Mouse (Mus musculus) hindbrain, embryonic 14.5 days (tissue): ENCODE data around the gene Slc39a2. TPM values are rescaled to one million over a fixed set of nuclear protein-coding genes. Genes with fewer than 3 reads are reported as not detected.
"Not testable (repeated sequence)": the region's sequence is repeated elsewhere in the genome, so short reads cannot be mapped to it uniquely, and the experiment has no call there.

Experiments
- ATAC-seq: fragments of 200-750 bp; cut with Nextera tagmentation; 2 replicates; pipeline ENCODE4 v1.8.0; 2017; ENCODE audit warnings: moderate number of reproducible peaks, mild to moderate bottlenecking, moderate TSS enrichment, moderate library complexity; ENCODE audit not compliant: low FRiP score
- DNase-seq: peaks from one replicate; pipeline ENCODE4 v3.0.0-alpha.2; 2015; ENCODE audit warnings: low spot score
- H3K27ac ChIP-seq: fragments of 300-500 bp; sonication (generic); 2 replicates; pipeline ENCODE4 v1.5.1; 2014; ENCODE audit warnings: mild to moderate bottlenecking, moderate library complexity
- H3K27me3 ChIP-seq: fragments of 300-500 bp; sonication (generic); 2 replicates; pipeline ENCODE4 v1.6.1; 2014; ENCODE audit warnings: mild to moderate bottlenecking, low read length, mixed read lengths; ENCODE audit not compliant: control insufficient read depth, insufficient read depth
- H3K36me3 ChIP-seq: fragments of 300-500 bp; sonication (generic); replicated peaks from 2 replicates; pipeline ENCODE4 v1.6.1; 2014; ENCODE audit not compliant: control insufficient read depth, insufficient read depth
- H3K4me1 ChIP-seq: fragments of 300-500 bp; sonication (generic); replicated peaks from 2 replicates; pipeline ENCODE4 v1.6.1; 2014; ENCODE audit warnings: antibody characterized with exemption, low read length, mixed read lengths; ENCODE audit not compliant: control insufficient read depth, insufficient read depth
- H3K4me2 ChIP-seq: fragments of 300-500 bp; sonication (generic); replicated peaks from 2 replicates; pipeline ENCODE4 v1.6.1; 2014; ENCODE audit warnings: mild to moderate bottlenecking, moderate library complexity
- H3K4me3 ChIP-seq: fragments of 300-500 bp; sonication (generic); replicated peaks from 2 replicates; pipeline ENCODE4 v1.5.1; 2014; ENCODE audit warnings: mild to moderate bottlenecking, low read length
- H3K9ac ChIP-seq: fragments of 300-500 bp; sonication (generic); 2 replicates; pipeline ENCODE4 v1.6.1; 2014
- H3K9me3 ChIP-seq: fragments of 300-500 bp; sonication (generic); 2 replicates; pipeline ENCODE4 v1.6.1; 2016; ENCODE audit warnings: low read length; ENCODE audit not compliant: control insufficient read depth
- WGBS: fragments of 180-500 bp; shearing (Covaris S2); extraction: QIAGEN DNeasy Blood & Tissue Kit; methylation state at CpG from one replicate; pipeline ENCODE4 v1.1.7; 2014; 5-methylcytosine and 5-hydroxymethylcytosine counted together
- polyA plus RNA-seq: library from polyadenylated mRNA; unstranded; fragments of >200 nt; fragmentation: Nextera tagmentation; extraction: Ambion mirVana; gene quantifications from 2 replicates; pipeline ENCODE4 v1.2.1, GENCODE M21; 2014

Slc39a2 gene
- polyA plus RNA-seq = 0.95 and 1.5 TPM in 2 replicates

DNA sequence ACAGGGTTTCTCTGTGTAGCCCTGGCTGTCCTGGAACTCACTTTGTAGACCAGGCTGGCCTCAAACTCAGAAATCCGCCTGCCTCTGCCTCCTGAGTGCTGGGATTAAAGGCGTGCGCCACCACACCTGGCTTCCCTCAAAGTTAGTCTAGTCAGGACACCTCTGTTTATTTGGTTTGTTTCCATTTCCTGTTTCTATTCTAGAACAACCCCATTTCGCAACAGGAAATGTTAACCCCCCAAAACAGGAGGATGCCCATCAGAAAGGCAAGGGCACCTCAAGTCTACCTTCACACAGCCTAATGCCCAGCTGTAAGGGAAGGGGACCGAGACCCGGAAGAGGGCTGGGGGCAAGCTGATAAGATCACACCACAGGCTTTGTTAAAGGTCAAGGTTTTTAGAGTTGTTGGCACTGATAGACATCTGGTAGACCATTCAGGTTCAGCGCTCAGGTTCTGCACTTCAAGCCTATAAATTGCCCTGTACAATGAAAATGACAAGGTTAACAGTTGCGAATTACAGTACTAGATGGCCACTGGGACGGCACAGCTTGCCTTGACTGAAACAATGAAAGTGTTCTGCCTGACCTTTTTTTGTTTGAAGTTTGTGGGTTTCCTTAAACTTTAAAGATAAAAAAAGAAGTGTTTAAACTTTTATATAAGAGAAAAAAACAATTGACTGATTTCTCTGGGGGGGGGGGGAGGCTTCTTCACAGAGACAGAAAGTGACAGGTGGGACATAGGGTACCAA, at the start of gene Slc39a2:
TSS of gene Slc39a2 (plus strand) at position 699 of the 749 bp plus-strand sequence.
- no peaks in the 10 kb centered on the region for H3K4me1 ChIP-seq
- no peak within 1 kb of the TSS for H3K9ac ChIP-seq
- no peaks in the 10 kb centered on the region for H3K27me3 ChIP-seq
- 93% methylated on average over 9 of the region's 9 CpGs for WGBS
- ATAC-seq = no peak
- H3K27ac ChIP-seq = no peak within 1 kb of the TSS
- H3K9me3 ChIP-seq = no peaks in the 10 kb centered on the region
- H3K4me3 ChIP-seq = no peak within 1 kb of the TSS
- DNase-seq = no peak
- H3K36me3 ChIP-seq = peaks cover 88% of the 10 kb centered on the region
- no peak within 1 kb of the TSS for H3K4me2 ChIP-seq

DNA sequence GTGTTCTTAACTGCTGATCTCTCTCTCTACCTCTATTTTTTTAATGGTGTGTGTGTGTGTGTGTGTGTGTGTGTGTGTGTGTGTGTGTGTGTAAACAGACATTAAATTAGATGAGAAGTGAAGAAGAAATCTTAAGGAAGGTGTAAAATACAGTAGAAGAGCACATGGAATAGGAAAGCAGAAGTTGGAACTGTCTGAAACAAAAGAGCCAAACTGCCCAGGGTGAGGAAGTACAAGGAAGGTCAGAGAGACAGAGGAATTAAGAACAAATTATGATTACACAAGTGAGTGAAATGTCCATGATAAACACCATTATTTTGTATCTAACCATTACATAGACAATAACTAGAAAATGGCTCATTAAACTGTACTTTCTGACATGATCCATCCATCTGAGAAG, 48.8 kb upstream of the Slc39a2 start:
- no peak for DNase-seq
- Histone ChIP-seq H3K9ac (no peak overlapping the region), H3K27me3 (no peaks in the 10 kb centered on the region), H3K4me1 (no peaks in the 10 kb centered on the region), H3K4me2 (no peak overlapping the region), H3K36me3 (no peaks in the 10 kb centered on the region), H3K4me3 (no peak overlapping the region), H3K9me3 (no peaks in the 10 kb centered on the region), H3K27ac (no peak overlapping the region)
- ATAC-seq = no peak

DNA sequence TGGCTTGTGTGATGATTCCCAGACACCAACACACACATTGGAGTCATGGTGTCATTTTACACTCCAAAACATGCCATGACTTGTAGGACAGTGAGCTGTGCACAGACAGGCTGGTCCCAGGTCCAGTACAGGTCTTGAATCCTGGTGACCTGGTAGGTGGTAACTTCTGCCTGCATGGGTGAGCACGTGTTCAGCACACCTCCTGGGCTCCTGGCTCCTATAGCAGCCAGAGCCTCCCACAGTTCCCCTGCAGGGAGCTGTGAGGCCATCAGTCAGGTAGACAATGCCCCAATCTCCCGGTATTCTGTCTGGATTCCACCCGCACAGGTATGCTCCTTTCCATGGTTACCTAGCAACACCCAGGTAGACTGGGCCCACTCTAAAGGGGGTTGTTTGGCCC, 46.1 kb upstream of the Slc39a2 start:
- Histone ChIP-seq H3K27ac (no peak overlapping the region), H3K4me3 (no peak overlapping the region), H3K4me1 (no peaks in the 10 kb centered on the region), H3K4me2 (no peak overlapping the region), H3K36me3 (no peaks in the 10 kb centered on the region), H3K9me3 (no peaks in the 10 kb centered on the region), H3K9ac (no peak overlapping the region), H3K27me3 (no peaks in the 10 kb centered on the region)
- 81% methylated on average over 3 of the region's 3 CpGs for WGBS
- DNase-seq = no peak
- no peak for ATAC-seq

DNA sequence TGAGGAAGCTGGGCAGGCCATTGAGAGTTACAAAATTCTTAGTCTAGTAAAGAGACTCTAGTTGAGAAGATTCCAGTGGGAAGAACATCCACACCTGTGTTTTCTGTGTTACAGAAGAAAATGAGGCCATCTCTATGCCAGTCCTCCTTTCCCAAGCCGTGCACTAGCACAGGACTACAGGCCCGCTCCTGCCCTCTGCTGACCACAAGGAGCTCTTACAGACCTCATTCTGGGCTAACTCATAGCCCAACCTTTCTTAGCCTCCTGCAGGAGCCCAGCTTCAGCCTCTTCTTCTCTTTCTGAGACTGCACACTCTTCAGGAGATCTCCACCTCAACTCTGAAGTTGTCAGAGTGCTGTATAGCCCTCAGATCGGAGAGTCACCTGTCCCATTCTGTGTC, 41.7 kb upstream of the Slc39a2 start:
- not testable (repeated sequence) for H3K27me3 ChIP-seq, DNase-seq, ATAC-seq, H3K4me1 ChIP-seq, H3K27ac ChIP-seq, H3K4me2 ChIP-seq, H3K9ac ChIP-seq, H3K9me3 ChIP-seq, H3K36me3 ChIP-seq, H3K4me3 ChIP-seq
- WGBS = 34% methylated on average over 3 of the region's 3 CpGs

GRCm38 (mm10) chr14:51853399-51853798, 39.3 kb upstream of the Slc39a2 start, which contains the start of gene Ear6:
Ear6 (plus strand) TSS chr14:51853699.
- ATAC-seq = no peak
- Histone ChIP-seq H3K27ac (no peak within 1 kb of the TSS), H3K9me3 (no peaks in the 10 kb centered on the region), H3K4me1 (no peaks in the 10 kb centered on the region), H3K4me3 (no peak within 1 kb of the TSS), H3K27me3 (no peaks in the 10 kb centered on the region), H3K36me3 (no peaks in the 10 kb centered on the region), H3K9ac (no peak within 1 kb of the TSS), H3K4me2 (no peak within 1 kb of the TSS)
- DNase-seq = no peak

- not testable (repeated sequence) for ATAC-seq
Observed at GRCm38 (mm10) chr14:51855280-51855679, 37.4 kb upstream of the Slc39a2 start.

GRCm38 (mm10) chr14:51863603-51864002, 29.1 kb upstream of the Slc39a2 start:
- 0% methylated on average over 1 of the region's 1 CpGs for WGBS
- not testable (repeated sequence) for H3K9me3 ChIP-seq, H3K4me2 ChIP-seq

More at GRCm38 (mm10) chr14:51855280-51855679, 37.4 kb upstream of the Slc39a2 start:
- not testable (repeated sequence) for H3K4me3 ChIP-seq, DNase-seq, H3K4me1 ChIP-seq, H3K27me3 ChIP-seq, H3K36me3 ChIP-seq, H3K9ac ChIP-seq, H3K27ac ChIP-seq, H3K4me2 ChIP-seq, H3K9me3 ChIP-seq
- WGBS = 88% methylated on average over 7 of the region's 7 CpGs

DNA sequence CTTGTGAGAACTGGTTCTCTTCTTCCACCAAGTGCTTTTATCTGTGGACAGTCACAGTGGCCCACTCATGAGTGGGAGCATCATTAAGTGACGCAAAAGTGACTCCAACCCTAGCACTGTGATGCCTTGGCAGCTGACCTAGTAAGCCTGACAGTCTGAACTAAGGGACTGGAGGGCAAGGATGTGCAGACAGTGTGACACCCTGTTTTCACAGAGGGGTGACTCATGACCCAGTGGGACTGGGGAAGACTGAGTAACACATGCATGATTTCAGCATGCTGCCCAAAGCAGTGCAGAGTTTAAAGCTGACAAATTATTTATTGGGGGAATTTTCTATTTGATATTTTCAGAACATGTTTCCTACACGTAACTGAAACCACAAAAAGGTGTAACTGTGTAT, 21.9 kb upstream of the Slc39a2 start:
- Histone ChIP-seq H3K27ac (no peak overlapping the region), H3K36me3 (no peaks in the 10 kb centered on the region), H3K9ac (no peak overlapping the region), H3K4me2 (no peak overlapping the region), H3K4me3 (no peak overlapping the region), H3K27me3 (no peaks in the 10 kb centered on the region), H3K9me3 (no peaks in the 10 kb centered on the region), H3K4me1 (no peaks in the 10 kb centered on the region)
- 79% methylated on average over 2 of the region's 2 CpGs for WGBS
- DNase-seq = no peak
- ATAC-seq = no peak

More at GRCm38 (mm10) chr14:51863603-51864002, 29.1 kb upstream of the Slc39a2 start:
- not testable (repeated sequence) for H3K4me1 ChIP-seq, H3K9ac ChIP-seq, H3K27me3 ChIP-seq, ATAC-seq, H3K4me3 ChIP-seq, H3K27ac ChIP-seq, H3K36me3 ChIP-seq
- DNase-seq = peak; percentile 26

- no peak overlapping the region for H3K9ac ChIP-seq
- no peak for ATAC-seq
Observed at GRCm38 (mm10) chr14:51871741-51872140, 20.9 kb upstream of the Slc39a2 start.

GRCm38 (mm10) chr14:51877517-51877916, 15.2 kb upstream of the Slc39a2 start:
- no peak overlapping the region for H3K4me3 ChIP-seq
- H3K27me3 ChIP-seq = no peaks in the 10 kb centered on the region
- no peak overlapping the region for H3K9ac ChIP-seq
- ATAC-seq = no peak
- no peak overlapping the region for H3K27ac ChIP-seq
- H3K9me3 ChIP-seq = no peaks in the 10 kb centered on the region
- H3K4me2 ChIP-seq = no peak overlapping the region
- 86% methylated on average over 3 of the region's 3 CpGs for WGBS
- no peaks in the 10 kb centered on the region for H3K4me1 ChIP-seq
- no peak for DNase-seq
- H3K36me3 ChIP-seq = no peaks in the 10 kb centered on the region

More at GRCm38 (mm10) chr14:51871741-51872140, 20.9 kb upstream of the Slc39a2 start:
- Histone ChIP-seq H3K9me3 (no peaks in the 10 kb centered on the region), H3K4me2 (no peak overlapping the region), H3K27me3 (no peaks in the 10 kb centered on the region), H3K36me3 (no peaks in the 10 kb centered on the region), H3K4me3 (no peak overlapping the region), H3K27ac (no peak overlapping the region), H3K4me1 (no peaks in the 10 kb centered on the region)
- 77% methylated on average over 9 of the region's 9 CpGs for WGBS
- DNase-seq = no peak
